Mouse (Mus musculus) hindbrain, embryonic 16.5 days (tissue): ENCODE results near the gene I0C0044D17Rik. TPM values are rescaled to one million over a fixed set of nuclear protein-coding genes. Genes with fewer than 3 reads are reported as not detected.

Source experiments
- polyA plus RNA-seq: library from polyadenylated mRNA; unstranded; fragments of >200 nt; fragmentation: Nextera tagmentation; extraction: Ambion mirVana; gene quantifications from 2 replicates; pipeline ENCODE4 v1.2.1, GENCODE M21; 2015

I0C0044D17Rik gene
- polyA plus RNA-seq, 1 experiment from 2014 or later = not detected

Other genes with a start within 250 kb of the I0C0044D17Rik start
- gene L1td1, start 97.1 kb downstream of the I0C0044D17Rik start, polyA plus RNA-seq = 0.17 TPM in 1 of 2 replicates, not detected in the other
- gene Kank4, start 6.3 kb downstream of the I0C0044D17Rik start, polyA plus RNA-seq = 0.55 and 0.61 TPM in 2 replicates
- 23.0 and 23.6 TPM in 2 replicates for gene Usp1, start 100.0 kb upstream of the I0C0044D17Rik start, polyA plus RNA-seq
- gene Angptl3, start 207.1 kb upstream of the I0C0044D17Rik start, polyA plus RNA-seq = 0.95 and 1.1 TPM in 2 replicates